Mouse (Mus musculus): ENCODE measurements around the gene Pccb. TPM values are rescaled to one million over a fixed set of nuclear protein-coding genes. Genes with fewer than 3 reads are reported as not detected.

The Pccb gene
- polyA plus RNA-seq, 1 experiment: 73.7 TPM

DNA sequence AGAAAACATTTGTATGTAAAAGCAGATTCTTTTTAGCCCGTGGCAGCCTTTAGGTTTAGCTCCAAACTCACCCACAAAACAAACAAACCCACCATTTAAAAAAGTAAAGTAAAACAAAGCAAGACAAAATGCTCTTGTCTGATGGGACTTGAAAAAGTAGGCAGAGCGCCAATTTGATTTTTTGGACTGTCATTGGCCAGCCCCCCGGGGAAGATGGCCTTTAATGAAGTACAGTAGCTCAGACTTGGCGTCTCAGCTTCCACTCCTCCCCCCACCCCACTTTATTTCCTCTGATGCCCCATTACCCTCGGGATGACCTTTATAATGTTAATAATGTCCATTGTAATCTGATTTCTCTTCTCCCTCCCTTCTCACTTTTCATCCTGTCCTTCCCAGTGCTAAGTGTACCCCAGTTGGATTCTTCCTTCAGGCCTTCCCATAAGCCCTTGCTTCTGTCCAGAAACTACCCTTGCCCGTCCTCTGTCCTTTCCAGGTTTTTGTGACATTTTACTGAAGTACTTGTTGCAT lies 27.6 kb upstream of the Pccb start:
- no peaks in the 10 kb centered on the region for H3K27me3 ChIP-seq (ENCODE audit: control insufficient read depth, insufficient read depth, low read length)
- no peak for DNase-seq
- no peak overlapping the region for H3K27ac ChIP-seq (ENCODE audit: insufficient read depth, low read length)
- no peak for TF ChIP-seq POLR2A (IDR thresholded peaks at IDR 0.05; ENCODE audit: borderline replicate concordance, insufficient read depth, low read length)
- no peak for TF ChIP-seq CTCF (IDR thresholded peaks at IDR 0.05; ENCODE audit: borderline replicate concordance, insufficient read depth, low read depth, low read length)
- WGBS: 63% methylated on average over 6 of the region's 6 CpGs
- no peaks in the 10 kb centered on the region for H3K4me1 ChIP-seq (ENCODE audit: control insufficient read depth, insufficient read depth, low read length)
- H3K4me3 ChIP-seq (replicated peaks; ENCODE audit: insufficient read depth, low read depth, low read length): no peak overlapping the region

DNA sequence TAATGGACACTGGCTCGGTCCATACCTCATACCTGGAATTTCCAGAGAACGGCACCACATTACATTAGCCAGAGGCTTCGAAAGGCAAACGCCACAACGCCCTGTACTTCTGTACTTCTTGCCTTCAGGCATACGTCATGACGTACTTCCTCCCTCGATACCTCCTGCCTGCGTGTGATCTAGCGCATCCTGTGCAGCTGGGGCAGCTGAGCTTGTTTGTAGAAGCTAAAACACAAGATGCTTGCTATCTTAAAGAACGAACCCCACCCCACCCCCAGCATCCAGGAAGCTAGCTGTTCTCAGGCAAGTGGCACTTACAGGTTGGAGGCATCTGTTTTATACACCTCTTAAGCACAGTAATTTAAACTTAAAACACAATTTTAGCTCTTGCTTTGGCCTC lies 26.3 kb upstream of the Pccb start:
- TF ChIP-seq CTCF (IDR thresholded peaks at IDR 0.05; ENCODE audit: borderline replicate concordance, insufficient read depth, low read depth, low read length) (no peak), POLR2A (IDR thresholded peaks at IDR 0.05; ENCODE audit: borderline replicate concordance, insufficient read depth, low read length) (no peak)
- 87% methylated on average over 11 of the region's 11 CpGs for WGBS
- H3K4me1 ChIP-seq (ENCODE audit: control insufficient read depth, insufficient read depth, low read length): no peaks in the 10 kb centered on the region
- H3K27me3 ChIP-seq (ENCODE audit: control insufficient read depth, insufficient read depth, low read length): no peaks in the 10 kb centered on the region
- no peak overlapping the region for H3K27ac ChIP-seq (ENCODE audit: insufficient read depth, low read length)
- no peak for DNase-seq
- H3K4me3 ChIP-seq (replicated peaks; ENCODE audit: insufficient read depth, low read depth, low read length): no peak overlapping the region

DNA sequence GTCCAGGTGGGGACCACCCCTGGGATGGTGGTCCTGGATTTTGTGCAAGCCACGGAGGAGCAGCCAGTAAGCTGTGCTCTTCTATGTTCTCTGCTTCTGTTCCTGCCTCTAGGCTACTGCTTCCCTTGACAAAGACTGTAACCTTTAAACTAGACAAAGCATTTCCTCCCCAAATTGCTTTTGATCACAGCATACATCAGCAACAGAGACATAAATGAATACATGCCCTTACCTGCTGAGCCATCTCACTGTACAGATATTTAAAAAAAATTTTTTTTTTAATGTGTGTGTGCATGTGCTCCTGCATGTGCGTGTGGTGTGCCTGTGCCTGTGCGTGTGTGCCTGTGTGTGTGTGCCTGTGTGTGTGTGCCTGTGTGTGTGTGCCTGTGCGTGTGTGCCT lies 22.5 kb upstream of the Pccb start:
- Histone ChIP-seq H3K27ac (ENCODE audit: insufficient read depth, low read length) (no peak overlapping the region), H3K27me3 (ENCODE audit: control insufficient read depth, insufficient read depth, low read length) (no peaks in the 10 kb centered on the region), H3K4me3 (replicated peaks; ENCODE audit: insufficient read depth, low read depth, low read length) (no peak overlapping the region), H3K4me1 (ENCODE audit: control insufficient read depth, insufficient read depth, low read length) (no peaks in the 10 kb centered on the region)
- TF ChIP-seq POLR2A (IDR thresholded peaks at IDR 0.05; ENCODE audit: borderline replicate concordance, insufficient read depth, low read length): no peak
- TF ChIP-seq CTCF (IDR thresholded peaks at IDR 0.05; ENCODE audit: borderline replicate concordance, insufficient read depth, low read depth, low read length): no peak
- 94% methylated on average over 4 of the region's 4 CpGs for WGBS
- DNase-seq: no peak

DNA sequence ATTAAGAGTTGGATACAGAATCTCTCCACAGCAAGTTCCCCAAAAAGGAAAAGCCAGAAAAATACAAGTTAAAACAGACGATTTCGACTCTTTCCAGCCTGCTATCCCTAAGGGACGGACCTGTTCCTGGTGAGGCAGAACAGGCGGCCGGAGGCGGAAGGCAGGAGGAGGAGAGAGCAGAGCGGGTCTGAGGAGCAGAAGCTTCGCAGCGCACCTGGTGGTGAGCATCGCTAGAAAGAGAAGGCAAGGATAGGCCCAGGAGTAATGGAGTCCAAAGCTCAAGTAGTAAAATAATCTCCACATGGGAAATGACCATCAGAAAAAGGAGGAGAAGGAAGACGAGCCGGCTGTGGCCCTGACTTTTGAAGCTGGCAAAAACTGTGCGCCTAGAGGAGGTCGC lies 18.6 kb upstream of the Pccb start:
- Histone ChIP-seq H3K4me1 (ENCODE audit: control insufficient read depth, insufficient read depth, low read length) (no peaks in the 10 kb centered on the region), H3K4me3 (replicated peaks; ENCODE audit: insufficient read depth, low read depth, low read length) (no peak overlapping the region), H3K27ac (ENCODE audit: insufficient read depth, low read length) (no peak overlapping the region), H3K27me3 (ENCODE audit: control insufficient read depth, insufficient read depth, low read length) (no peaks in the 10 kb centered on the region)
- 79% methylated on average over 14 of the region's 14 CpGs for WGBS
- no peak for DNase-seq
- TF ChIP-seq CTCF (IDR thresholded peaks at IDR 0.05; ENCODE audit: borderline replicate concordance, insufficient read depth, low read depth, low read length): no peak
- no peak for TF ChIP-seq POLR2A (IDR thresholded peaks at IDR 0.05; ENCODE audit: borderline replicate concordance, insufficient read depth, low read length)

DNA sequence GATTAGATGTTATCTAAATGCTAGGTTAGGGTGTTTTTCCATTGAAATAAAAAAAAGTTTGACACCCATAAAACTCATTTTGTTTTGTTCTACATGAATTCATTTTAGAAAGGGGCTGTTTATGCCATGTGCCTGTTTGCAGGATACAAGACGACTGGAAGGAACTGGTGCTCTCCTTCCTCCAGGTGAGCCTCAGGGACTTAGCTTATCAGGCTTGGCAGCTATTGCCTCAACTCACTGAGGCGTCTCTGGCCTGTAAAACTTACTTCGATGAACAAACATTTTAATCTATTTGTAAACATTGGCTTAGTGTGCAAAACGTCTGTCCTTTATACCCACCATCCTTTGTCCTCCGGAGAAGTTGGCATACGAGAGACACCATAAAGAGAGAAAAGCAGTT lies 18.0 kb upstream of the Pccb start:
- WGBS: 75% methylated on average over 6 of the region's 6 CpGs
- H3K27ac ChIP-seq (ENCODE audit: insufficient read depth, low read length): no peak overlapping the region
- H3K4me3 ChIP-seq (replicated peaks; ENCODE audit: insufficient read depth, low read depth, low read length): no peak overlapping the region
- TF ChIP-seq CTCF (IDR thresholded peaks at IDR 0.05; ENCODE audit: borderline replicate concordance, insufficient read depth, low read depth, low read length) (no peak), POLR2A (IDR thresholded peaks at IDR 0.05; ENCODE audit: borderline replicate concordance, insufficient read depth, low read length) (no peak)
- no peaks in the 10 kb centered on the region for H3K4me1 ChIP-seq (ENCODE audit: control insufficient read depth, insufficient read depth, low read length)
- H3K27me3 ChIP-seq (ENCODE audit: control insufficient read depth, insufficient read depth, low read length): no peaks in the 10 kb centered on the region
- no peak for DNase-seq

DNA sequence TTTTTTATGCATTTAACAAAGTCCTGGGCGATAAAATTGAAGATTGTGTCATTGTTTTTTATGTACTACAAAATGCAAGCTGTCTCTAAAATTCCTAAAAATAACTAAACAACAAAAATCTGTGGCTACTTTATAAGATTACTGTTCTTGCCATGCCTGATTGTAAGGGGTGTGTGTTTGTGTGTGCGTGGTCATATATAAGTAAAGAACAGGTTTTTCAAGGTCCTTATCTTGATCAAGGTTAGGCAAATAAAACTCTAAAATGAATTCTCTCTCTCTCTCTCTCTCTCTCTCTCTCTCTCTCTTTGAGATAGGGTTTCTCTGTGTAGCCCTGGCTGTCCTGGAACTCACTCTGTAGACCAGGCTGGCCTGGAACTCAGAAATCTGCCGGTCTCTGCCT lies 17.3 kb upstream of the Pccb start:
- H3K4me3 ChIP-seq (replicated peaks; ENCODE audit: insufficient read depth, low read depth, low read length): no peak overlapping the region
- H3K27ac ChIP-seq (ENCODE audit: insufficient read depth, low read length): no peak overlapping the region
- no peaks in the 10 kb centered on the region for H3K27me3 ChIP-seq (ENCODE audit: control insufficient read depth, insufficient read depth, low read length)
- no peak for DNase-seq
- 93% methylated on average over 3 of the region's 3 CpGs for WGBS
- TF ChIP-seq CTCF (IDR thresholded peaks at IDR 0.05; ENCODE audit: borderline replicate concordance, insufficient read depth, low read depth, low read length) (no peak), POLR2A (IDR thresholded peaks at IDR 0.05; ENCODE audit: borderline replicate concordance, insufficient read depth, low read length) (no peak)
- no peaks in the 10 kb centered on the region for H3K4me1 ChIP-seq (ENCODE audit: control insufficient read depth, insufficient read depth, low read length)

DNA sequence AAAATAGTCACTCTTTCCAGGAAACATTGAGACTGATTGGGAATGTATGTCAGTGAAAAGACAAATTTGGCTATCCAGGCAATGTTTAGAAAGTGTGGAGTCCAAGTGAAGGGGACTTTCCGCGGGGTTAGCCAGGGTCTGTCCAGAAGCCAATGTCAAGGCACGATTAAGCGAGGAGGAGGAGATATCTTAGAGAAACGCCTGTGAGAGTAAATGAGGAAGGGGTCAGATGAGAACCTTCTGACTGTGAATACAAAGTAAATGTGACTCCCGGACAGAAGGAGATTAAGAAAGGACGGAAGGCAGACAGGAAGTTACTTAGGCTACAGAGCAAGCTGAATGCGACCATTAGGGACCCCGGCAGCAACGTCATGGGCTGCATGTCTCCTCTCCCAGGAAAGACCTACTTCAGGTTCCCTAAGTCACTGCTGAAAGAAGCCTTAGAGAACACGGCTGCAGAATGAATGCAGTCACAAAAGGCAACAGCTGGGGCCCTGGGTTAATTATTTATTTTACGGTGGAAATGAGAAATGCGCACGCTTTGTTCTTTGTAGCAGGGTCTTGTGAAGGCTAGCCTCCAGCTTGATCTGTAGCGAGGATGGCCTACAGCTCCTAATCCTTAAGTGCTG lies 11.1 kb upstream of the Pccb start:
- H3K4me3 ChIP-seq (replicated peaks; ENCODE audit: insufficient read depth, low read depth, low read length): no peak overlapping the region
- no peak for DNase-seq
- H3K4me1 ChIP-seq (ENCODE audit: control insufficient read depth, insufficient read depth, low read length): no peaks in the 10 kb centered on the region
- WGBS: 76% methylated on average over 15 of the region's 15 CpGs
- H3K27me3 ChIP-seq (ENCODE audit: control insufficient read depth, insufficient read depth, low read length): no peaks in the 10 kb centered on the region
- no peak overlapping the region for H3K27ac ChIP-seq (ENCODE audit: insufficient read depth, low read length)
- TF ChIP-seq POLR2A (IDR thresholded peaks at IDR 0.05; ENCODE audit: borderline replicate concordance, insufficient read depth, low read length) (no peak), CTCF (IDR thresholded peaks at IDR 0.05; ENCODE audit: borderline replicate concordance, insufficient read depth, low read depth, low read length) (no peak)

DNA sequence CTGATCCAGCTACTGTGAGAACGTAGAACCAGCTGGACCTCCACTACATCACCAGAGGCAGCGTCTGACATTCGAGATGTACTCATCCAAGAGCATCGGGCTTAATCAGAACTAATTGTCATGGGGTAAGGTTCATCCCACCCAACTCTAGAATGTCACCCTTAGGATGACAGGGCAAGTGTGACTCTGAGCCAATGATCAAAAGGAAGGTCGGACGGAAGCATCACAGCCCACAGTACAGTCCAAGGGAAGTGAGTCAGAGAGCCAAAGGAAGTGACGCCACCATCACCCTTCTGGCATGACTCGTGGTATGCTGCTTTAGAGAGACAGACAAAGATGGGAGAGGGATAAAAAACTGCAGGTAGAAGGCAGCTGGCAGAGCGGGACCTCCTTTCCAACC lies 7.6 kb upstream of the Pccb start:
- H3K27ac ChIP-seq (ENCODE audit: insufficient read depth, low read length): no peak overlapping the region
- no peaks in the 10 kb centered on the region for H3K4me1 ChIP-seq (ENCODE audit: control insufficient read depth, insufficient read depth, low read length)
- no peak for TF ChIP-seq POLR2A (IDR thresholded peaks at IDR 0.05; ENCODE audit: borderline replicate concordance, insufficient read depth, low read length)
- TF ChIP-seq CTCF (IDR thresholded peaks at IDR 0.05; ENCODE audit: borderline replicate concordance, insufficient read depth, low read depth, low read length): no peak
- DNase-seq: no peak
- WGBS: 77% methylated on average over 9 of the region's 9 CpGs
- H3K4me3 ChIP-seq (replicated peaks; ENCODE audit: insufficient read depth, low read depth, low read length): no peak overlapping the region
- no peaks in the 10 kb centered on the region for H3K27me3 ChIP-seq (ENCODE audit: control insufficient read depth, insufficient read depth, low read length)
